Mouse (Mus musculus): Measurements from ENCODE around the gene Nell1. TPM values are rescaled to one million over a fixed set of nuclear protein-coding genes. Genes with fewer than 3 reads are reported as not detected.

Gene Nell1
- polyA plus RNA-seq, 2 experiments from 2014 or later = 0.05 TPM; not detected in 1

DNA sequence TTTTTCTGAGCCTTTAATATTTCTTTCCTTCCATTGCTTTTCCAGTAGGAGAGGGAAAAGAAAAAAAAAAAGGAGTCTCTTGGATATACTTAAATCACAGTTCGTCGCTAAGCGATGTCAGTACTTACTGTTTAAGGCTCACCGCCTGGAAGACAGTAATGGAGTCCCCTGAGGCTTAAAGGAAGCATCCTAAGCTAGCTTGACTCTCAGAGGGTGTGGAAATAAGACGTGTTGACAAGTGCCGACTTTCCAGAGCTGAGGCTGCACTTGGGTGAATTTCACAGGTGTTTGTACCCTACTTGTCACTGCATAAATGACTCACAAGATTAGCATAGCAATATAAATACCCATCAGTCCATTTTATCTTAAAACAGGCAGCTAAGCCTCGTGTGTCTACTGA is 599.2 kb downstream of the Nell1 start:
- no peak for ATAC-seq

DNA sequence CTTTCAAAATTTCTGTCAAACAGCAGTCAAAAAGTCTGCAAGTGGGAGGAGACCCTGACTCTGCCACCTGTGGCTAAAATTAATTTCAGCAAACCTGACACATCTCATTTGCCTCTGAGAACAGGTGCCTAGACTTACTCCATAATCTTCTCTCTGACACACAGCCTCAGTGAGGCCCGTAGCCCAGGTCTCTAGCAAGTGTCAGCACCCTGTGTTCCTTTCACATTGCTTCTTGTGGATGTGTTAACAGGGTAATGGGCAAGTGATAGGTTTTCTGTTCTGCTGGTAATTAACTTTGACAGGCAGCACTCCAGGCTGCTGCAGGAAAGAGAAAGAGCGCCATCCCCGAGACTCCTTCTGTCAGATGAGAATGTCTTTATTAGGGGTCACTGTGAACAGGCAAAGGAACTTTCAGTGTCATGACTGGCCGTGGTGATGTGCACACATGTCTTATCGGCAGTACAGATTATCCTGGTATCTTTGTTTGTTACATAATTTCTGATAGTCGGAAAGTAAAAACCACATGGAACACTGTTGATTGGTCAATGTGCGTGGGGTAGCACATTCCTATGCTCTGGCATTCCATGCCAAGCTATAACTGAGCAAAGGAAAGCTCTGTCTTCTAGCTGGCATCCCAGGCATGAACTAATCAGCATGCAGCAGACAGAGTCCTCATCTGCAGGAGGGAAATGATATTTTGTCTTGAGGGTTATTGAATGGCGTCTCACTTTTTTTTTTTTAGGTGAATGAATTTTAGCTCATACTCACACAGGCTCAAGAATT is 614.2 kb downstream of the Nell1 start:
- no peak for ATAC-seq

DNA sequence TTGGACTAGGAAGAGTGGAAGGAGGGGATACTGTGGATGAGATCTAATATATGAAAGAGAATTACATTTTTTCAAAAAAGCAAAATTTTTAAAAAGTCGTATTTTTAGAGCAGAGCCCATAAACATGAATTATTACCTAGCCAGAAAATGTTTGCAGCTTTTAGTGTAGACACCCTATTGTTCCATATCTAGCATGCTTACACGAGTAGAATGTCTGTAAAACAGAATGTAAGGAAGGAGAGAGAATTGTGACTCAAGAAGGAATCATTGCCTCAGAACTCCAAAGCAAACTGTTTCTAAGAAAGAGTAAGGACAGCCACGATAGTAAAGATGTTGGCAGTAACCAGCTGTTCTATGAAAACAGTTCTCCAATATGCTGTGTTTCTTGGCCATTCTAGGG is 624.2 kb downstream of the Nell1 start, which contains the start of gene 4933405O20Rik:
Gene 4933405O20Rik, plus strand, starts transcription at position 301 of the 400 bp plus-strand sequence.
- ATAC-seq = no peak

DNA sequence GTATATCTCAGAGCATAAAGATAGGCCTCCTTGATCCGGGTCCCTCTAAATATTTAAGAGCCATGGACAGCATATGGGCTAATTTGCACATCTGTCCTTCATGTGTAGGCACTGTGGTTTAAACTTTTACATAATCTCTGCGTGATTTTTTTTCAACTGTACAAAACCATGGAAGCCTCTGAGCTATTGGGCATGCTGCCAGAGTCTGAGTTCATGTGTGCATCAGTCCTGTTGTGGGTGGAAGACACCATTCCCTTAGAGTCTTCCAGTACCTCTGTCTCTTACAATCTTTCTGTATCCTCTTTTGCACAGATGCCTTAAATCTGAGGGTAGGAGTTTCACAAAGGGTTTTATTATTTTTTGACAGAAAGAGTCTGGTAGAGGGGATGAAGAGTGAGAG is 639.4 kb downstream of the Nell1 start:
- ATAC-seq = no peak

DNA sequence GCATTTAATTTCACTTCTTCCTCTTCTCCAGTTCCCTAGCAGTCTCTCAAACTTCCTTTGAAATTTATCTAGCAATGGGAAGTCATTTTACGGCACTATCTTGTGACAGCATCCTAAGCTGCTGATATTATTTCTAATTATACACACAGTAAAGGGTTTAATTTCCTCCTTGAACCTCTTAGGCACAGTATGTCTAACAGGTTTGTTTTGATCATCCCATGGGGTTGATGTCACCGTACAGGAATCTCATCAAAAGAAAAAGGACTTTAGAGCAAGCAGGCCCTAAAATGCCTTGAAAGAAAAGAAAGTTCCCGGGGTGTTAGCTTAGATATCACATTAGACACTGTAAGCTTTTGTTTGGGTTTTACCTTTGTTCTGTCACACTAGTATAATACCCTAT is 654.5 kb downstream of the Nell1 start:
- ATAC-seq = no peak

DNA sequence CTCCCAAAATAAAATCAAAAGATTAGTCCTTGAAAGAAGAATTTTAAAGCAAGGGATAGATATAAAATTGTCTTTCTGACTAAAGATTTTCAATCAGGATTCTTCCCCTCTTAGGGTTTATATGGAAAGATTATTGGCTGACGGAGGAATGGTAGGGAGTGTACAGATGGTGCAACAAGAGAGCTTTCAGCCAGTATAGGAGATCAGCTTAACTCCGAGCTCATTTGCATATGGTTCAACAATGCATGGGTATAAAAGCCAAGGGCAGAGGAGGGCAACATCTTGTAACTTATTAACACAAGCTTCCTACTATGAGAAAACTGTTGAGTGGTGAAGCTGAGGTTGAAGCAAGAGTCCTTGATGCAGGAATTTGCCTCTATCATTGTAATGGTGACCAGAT is 658.5 kb downstream of the Nell1 start:
- no peak for ATAC-seq

DNA sequence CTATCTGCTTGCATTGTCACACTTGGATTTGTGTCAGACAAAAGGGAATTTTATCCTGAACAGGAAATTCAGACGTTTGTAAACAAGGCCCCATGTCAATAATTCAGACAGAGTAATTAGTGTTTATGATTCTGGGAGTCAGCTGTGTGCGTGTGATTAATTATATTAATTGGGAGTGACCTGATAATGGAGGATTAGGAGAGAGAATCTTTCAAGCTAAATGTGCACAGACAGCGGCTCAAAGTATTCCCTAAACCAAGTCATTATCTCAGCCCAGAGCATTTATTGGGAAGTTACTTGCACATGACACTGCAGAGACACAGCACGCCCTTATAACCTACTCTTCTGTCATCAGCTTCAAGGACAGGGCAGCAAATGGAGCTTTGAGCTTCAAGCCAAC is 697.6 kb downstream of the Nell1 start:
- no peak for ATAC-seq

DNA sequence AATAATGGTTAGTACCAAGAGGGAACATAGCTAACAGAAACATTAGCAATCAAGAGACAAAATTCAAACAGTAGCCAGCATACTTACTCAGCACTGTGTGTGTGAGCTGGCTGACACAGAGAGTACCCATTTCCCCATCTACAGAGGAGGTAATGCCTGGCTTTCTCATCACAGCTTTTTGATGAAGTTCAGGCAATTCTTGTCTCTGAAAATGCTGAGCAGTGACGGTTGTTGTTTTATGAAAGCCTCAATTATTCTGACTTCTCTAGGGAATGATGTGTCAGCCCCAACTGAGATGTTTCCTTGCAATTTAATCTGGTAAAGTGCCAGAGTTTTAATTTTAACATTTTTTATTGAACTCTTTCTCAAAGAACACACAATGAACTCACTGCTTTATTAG is 700.8 kb downstream of the Nell1 start:
- no peak for ATAC-seq

DNA sequence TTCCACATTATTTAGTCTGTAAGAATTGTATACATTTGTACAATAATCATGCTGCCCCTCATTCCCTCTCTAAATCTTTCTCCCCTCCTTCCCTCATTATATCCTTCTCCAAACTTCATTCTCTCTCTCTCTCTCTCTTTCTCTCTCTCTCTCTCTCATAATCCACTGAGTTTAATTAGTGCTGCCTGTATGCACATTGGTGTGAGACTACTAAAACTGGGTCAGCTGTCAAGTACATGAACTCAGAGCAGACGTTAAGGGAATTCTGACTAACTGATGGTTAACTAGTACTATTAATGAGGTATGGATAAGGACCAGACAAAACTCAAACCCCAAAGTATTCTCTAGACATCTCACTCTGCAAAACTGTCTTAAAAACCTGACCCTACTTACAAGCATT is 702.8 kb downstream of the Nell1 start:
- no peak for ATAC-seq

DNA sequence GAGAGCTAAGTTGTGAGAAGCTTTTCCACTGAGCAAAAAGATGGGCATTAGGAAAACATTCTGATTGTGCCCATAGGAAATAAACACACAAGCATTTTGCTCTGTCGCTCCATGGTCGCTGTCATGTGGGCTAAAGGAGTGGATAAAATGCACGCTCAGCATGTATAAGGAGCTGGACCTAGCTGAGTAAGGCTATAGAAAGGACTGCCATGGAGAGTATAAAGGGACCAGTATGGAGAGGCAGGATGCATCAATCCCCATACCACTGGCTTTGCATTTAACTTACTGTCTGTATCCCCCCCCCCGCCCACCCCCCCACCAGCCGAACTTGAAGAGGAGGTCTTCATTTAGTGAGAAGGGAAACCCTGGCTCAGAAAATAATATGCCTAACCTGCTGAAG is 711.7 kb downstream of the Nell1 start:
- ATAC-seq = no peak

DNA sequence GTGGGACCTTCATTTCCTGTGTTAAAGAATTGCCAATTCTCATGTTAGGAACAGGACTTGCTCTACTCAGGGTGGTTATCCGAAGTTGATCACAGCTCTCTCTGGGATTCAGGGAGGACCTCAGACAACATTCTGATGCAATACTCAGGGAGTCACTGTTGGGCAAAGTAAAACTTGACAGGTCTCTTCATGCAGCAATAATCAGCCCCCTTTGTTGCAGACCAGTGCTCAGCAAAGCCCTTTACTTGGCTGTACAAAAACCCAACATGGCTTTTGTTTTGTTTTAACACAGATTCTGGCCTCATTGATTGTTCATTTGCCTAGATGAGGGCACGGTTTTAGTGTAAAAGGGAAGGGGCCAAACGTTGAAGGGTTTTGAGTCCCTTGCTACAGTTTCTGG is 750.5 kb downstream of the Nell1 start:
- no peak for ATAC-seq

DNA sequence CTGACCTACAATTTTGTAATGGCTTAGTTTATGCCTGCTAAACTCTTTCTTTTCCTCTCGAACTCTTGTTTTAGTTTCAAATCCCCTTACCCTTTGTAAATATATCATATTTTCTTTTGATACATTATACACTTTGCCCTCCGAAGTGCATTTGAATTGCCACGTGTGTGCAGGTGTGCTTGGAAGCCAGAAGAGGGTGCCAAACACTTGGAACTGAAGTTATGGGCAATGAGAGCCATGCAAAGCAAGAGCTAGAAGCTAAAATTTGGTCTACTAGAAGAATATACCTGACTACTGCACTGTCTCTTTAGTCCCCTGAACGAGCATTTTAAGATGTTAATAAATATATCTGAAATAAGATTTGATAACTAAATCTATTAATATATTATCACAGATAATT is 756.3 kb downstream of the Nell1 start:
- no peak for ATAC-seq

DNA sequence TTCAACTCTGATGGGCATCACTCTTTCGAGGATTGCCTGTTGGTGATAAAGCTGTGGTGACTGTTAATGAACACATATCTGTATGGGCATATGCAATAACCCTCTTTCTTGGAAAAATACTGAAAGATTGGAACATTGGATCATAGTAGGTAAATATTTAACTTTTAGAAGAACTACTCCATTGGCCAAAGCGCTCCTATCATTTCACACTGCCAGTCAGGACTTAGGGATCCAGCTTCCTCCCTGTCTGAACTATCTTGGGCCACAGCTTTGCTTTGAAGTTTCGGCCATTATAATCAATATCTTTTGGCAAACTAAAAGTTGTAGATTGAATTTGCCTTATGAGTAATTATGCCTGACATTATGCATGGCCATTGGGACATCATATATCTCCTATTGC is 780.9 kb downstream of the Nell1 start:
- no peak for ATAC-seq

DNA sequence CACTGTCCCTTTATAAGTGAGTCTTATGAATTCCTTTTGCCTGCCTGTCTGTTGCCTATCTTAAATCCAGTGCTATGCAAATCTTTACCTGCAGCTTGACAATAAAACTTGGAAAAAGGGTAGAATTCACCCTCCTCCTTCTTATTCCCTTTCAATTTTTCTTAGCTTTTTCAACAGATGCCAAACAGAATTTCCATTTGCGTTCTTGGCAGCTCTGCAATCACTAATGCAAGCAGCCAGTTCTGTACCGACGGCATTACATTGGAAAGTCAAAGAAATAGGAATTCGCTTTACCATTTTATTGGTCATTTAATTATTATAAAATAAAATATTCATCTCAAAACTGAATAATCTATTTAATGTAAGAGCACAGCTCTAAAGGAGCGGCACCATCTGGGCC is 781.7 kb downstream of the Nell1 start:
- no peak for ATAC-seq

DNA sequence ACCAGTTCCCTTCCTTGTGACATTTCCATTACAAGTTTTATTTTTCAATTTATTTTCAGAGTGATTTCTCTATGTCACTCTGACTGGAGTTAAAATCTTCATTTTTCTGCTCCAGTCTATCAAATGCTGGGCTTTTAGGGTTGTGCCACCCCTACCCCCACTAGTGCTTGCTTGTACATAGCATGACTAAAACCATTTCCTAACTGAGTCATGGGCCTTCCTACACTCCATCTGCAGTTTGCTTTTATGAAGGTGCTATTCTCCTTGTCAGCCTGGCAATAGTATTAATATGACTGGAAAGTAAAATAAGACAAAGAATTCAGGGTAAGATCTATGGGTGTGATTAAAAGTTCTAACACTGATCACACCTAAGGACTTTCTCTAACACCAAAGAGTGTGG is 798.9 kb downstream of the Nell1 start:
- ATAC-seq = no peak

DNA sequence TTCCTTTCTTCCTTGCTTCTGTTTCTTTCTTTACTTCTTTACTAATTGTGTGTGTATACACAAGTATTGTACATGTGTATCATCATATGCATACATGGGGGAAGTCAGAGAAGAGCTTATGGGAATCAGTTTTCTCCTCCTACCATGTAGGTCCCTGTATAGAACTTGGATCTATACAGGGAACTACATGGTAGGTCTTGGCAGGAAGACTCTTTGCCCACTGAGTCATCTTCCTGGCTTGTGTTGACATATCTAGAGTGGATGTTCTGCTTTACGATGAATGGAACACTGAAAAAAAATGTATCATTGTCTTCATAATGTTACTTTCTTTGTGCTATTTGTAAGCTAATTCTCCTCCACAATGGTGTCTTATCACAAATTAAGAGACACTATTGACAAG is 806.4 kb downstream of the Nell1 start:
- ATAC-seq = no peak

DNA sequence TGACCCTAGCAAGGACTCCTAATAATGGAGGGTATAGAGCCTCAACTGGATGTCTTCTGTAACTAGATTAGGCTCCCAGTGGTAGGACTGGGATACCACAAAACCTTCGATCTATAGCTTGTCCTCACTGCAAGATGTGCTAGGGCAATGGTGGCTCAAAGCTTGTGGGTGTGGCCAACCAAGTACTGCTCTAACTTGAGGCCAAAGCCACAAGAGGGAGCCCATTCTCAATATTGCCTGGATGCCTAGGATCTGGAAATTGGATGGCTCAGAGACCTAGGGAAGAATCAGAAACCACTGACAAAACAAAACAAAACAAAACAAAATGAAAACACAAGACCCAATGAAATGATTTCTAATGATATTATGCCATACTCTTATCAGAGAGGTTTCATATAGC is 809.0 kb downstream of the Nell1 start:
- no peak for ATAC-seq

DNA sequence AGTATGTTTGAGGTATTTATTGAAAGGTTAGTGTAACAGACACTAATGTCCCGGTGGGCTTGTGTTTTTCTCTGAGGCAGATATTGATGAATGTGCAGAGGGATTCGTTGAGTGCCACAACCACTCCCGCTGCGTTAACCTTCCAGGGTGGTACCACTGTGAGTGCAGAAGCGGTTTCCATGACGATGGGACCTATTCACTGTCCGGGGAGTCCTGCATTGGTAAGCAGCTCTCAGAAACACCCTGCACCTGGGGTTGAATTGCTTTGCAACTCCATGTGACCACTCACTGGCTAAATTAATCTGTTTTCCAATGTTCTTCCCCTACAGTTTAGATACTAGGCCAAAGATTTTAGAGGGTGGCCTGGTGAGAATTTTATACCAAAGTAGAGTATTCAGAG is 851.5 kb downstream of the Nell1 start:
- no peak for ATAC-seq

DNA sequence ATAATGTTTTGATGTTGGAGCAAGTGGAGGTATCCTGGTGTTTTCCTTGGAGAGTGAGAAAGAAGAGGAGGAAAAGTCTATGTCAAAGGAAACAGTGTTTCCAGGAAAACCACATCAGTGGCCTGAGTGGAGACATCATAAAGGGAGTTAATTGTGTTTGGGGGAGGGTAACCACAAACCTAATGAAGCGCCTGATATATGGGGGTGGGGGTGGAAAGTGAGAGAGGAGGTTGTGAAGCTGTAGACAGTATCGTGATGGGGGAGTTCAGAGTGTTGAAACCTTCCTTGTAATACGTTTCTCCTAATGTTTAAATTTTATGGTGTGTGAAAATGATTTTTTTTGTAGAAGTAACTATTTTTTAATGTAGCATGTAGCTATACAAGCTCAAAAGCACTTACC is 858.1 kb downstream of the Nell1 start:
- no peak for ATAC-seq

DNA sequence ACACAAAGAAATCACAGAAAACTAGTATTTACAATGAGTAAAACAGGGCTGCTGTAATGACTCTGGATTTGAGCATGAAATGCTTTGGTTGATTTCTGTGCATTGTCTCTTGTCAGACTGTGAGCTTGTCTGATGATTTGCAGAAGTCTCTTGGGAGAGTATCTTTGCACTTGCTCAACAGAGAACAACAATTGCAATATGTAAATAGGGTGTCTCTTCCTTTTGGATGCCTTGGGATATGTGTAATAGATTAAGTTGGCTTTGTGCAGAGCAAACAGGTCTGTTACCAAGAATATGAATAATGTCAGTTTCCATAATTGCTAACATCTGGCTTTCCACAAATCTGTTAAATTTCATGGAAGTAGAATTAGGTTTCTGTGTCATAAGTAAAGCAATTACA is 868.0 kb downstream of the Nell1 start:
- ATAC-seq = no peak

DNA sequence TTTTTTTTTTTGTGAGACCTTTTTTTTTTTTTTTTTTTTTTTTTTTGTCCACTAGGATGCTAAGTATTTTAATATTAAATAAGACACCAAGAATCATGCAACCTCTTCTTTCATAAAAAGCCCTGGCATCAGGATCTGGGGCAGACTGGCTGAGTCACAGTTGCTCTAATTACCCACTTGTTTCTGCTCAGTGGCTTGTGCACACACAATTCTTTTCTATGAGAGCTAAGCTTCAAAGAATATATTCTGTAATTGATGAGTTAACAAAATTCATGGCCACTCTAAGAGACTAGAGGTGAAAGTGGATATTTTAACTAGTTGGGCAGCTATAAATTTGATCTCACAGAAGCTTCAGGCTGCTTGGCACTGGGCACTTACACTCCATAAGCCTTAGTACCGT is 873.3 kb downstream of the Nell1 start:
- ATAC-seq = no peak

DNA sequence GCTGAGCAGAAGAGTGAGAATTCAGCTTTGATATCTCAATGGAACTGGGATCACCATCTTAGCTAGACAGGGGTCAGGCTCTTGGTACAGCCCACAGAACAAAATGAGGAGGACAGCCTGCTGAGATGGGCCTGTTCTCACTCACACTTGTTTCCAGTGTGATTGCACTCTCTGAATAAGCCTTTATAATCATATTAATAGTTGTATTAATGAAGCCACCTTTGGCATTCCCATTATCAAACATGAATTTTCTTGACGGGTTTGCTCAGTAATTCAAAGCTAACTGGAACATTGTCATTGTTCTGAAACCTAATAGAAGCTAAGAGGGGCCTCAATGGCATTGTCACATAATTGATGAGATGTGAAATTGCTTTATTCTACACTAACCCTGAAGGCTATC is 875.6 kb downstream of the Nell1 start:
- no peak for ATAC-seq

DNA sequence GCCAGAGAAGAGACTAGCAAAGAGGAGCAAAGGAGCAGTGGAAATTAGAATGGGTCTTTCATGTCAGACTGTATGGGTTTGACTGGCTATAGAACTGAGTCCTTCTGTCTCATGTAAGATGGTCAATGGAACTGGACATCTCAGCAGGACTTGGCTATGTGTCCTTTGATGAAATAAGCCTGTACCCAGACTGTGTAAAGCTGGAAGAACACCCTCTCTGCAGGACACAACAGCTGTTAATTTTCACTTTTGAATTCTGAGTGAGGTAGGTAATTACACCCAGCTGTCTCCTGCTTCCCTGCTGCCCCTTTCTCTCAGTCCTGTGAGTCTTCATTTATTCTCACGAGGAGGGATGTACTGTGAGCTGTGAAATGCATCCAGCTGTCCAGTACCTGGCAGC is 895.5 kb downstream of the Nell1 start:
- no peak for ATAC-seq

DNA sequence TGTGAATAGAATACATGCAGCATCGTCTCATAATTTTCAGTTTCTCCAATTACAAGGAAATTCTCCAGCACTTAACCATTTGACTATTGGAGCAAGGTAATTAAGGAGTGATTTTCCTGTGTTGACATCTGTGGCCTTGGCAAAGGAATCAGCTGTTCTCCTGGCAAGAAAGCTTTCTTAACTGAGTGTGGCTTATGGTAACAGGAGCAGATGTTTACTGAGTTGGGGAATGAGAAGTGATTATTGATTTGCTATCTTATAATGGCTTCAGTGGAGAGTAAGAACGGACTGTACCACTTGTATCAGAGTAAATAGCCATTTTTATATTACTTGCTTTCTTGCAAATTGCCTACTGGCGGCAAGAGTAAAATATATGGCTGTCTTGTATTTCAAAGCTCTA is 913.0 kb downstream of the Nell1 start:
- ATAC-seq = no peak

DNA sequence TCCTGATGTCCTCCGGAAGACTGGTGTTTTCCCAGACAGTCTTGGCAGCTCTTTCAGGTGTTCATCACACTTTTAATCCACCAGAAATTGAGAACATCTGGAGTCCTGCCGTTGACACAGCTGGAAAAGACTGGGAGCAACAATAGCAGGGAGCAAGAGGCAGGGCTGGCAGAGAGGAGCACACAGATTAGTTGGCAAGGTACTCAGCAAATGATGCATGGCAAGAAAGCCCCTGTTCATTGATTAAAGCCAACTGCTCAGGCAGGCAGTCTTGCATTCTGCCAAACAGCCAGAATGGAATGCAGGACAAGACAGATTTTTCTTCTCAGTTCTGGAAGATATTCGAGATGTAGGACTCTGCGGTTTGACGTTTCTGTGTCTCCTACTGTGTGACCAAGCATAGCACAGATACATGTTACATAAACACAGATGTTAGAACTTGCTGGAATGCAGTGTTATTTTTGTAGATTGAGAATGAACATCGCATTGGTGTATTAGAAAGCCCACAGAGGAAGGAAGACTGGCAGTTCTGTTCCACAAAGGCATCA is 925.0 kb downstream of the Nell1 start:
- ATAC-seq = no peak

Data from activated CD4-positive, CD25-positive, alpha-beta regulatory T cell, adult 4 months (primary cell).